Mouse (Mus musculus): ENCODE data around the gene Pla1a. TPM values are rescaled to one million over a fixed set of nuclear protein-coding genes. Genes with fewer than 3 reads are reported as not detected.

Pla1a gene
- polyA plus RNA-seq, 1 experiment = not detected

DNA sequence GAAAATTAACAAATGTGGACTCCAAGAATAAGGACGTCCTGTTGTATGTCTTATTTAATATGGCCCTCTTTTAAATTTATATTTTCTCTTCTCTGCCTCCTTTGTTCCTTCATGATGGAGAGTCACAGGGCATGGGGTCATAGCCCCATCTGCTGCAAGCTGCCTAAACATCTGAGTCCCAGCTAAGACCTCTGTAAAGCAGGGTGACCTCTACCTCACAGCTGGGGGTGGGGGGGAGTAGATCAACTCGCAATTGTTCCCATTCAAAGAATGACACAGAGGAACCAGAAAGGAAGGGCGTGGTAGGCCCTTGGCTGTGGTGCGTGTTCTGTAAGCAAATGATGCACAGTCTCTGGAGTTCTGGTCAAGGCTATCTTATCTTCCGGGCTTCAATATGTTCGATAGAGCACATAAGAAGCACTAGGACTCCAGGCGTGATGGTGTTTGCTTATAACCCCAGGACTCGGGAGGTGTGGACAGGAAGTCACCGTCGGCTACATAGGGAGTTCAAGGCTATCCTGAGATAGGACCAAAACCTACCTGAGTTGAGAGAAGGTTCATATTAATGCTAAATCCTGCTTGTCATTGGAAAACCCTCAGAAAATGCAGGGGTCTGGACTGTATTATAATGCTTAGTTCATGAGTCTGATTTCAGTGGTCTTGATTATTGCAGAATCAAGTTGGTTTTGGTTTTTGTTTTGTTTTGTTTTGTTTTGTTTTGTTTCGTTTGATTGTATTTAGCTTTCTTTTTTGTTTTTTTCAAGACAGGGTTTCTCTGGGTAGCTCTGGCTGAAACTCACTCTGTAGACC is 39.0 kb upstream of the Pla1a start:
- no peak overlapping the region for H3K4me3 ChIP-seq (ENCODE audit: insufficient read depth, low read length)
- no peak for TF ChIP-seq CTCF (IDR thresholded peaks at IDR 0.05; ENCODE audit: low read depth, low read length)
- TF ChIP-seq POLR2A (IDR thresholded peaks at IDR 0.05; ENCODE audit: borderline replicate concordance, low read depth, low read length) = no peak
- no peak overlapping the region for H3K27ac ChIP-seq (ENCODE audit: insufficient read depth, low read depth, low read length)
- H3K4me1 ChIP-seq (ENCODE audit: control insufficient read depth, insufficient read depth, low read length) = peaks cover 15% of the 10 kb centered on the region

DNA sequence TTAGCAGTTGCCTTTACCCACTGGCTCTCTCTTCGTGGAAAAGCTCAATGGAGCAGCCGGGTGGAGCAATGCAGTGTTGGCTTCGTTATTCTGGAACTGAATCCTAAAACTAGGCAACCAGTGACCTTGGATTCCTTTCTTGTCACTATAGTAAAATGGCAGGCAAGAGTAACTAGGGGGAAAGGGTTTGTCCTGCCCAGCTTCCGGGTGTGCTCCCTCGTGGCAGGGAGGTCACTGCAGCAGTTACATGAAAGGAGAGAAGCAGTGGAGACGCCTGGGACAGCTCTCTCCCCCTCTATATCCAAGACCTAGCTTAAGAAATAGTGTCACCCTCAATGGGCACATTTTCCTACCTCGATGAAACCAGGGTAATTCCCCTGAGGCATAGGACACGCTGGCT is 36.5 kb upstream of the Pla1a start:
- peaks cover 4% of the 10 kb centered on the region for H3K4me1 ChIP-seq (ENCODE audit: control insufficient read depth, insufficient read depth, low read length)
- TF ChIP-seq POLR2A (IDR thresholded peaks at IDR 0.05; ENCODE audit: borderline replicate concordance, low read depth, low read length) = no peak
- TF ChIP-seq CTCF (IDR thresholded peaks at IDR 0.05; ENCODE audit: low read depth, low read length) = no peak
- no peak overlapping the region for H3K27ac ChIP-seq (ENCODE audit: insufficient read depth, low read depth, low read length)
- H3K4me3 ChIP-seq (ENCODE audit: insufficient read depth, low read length) = no peak overlapping the region

DNA sequence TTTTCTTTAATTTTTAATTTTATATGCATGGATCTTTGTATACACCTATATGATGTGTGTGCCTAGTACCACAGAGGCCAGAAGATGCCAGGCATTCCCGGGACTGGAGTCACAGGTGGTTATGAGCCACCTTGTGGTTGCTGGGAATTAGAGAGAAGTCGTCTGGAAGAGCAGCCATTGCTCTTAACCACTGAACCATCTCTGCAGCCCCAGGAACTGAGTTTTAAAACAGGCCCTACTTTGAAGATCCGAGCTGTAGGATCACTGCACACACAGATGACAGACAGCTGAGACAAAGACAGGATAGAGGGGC is 35.7 kb upstream of the Pla1a start:
- TF ChIP-seq CTCF (IDR thresholded peaks at IDR 0.05; ENCODE audit: low read depth, low read length) = no peak
- TF ChIP-seq POLR2A (IDR thresholded peaks at IDR 0.05; ENCODE audit: borderline replicate concordance, low read depth, low read length) = no peak
- Histone ChIP-seq H3K4me3 (ENCODE audit: insufficient read depth, low read length) (no peak overlapping the region), H3K4me1 (ENCODE audit: control insufficient read depth, insufficient read depth, low read length) (peaks cover 4% of the 10 kb centered on the region), H3K27ac (ENCODE audit: insufficient read depth, low read depth, low read length) (no peak overlapping the region)

DNA sequence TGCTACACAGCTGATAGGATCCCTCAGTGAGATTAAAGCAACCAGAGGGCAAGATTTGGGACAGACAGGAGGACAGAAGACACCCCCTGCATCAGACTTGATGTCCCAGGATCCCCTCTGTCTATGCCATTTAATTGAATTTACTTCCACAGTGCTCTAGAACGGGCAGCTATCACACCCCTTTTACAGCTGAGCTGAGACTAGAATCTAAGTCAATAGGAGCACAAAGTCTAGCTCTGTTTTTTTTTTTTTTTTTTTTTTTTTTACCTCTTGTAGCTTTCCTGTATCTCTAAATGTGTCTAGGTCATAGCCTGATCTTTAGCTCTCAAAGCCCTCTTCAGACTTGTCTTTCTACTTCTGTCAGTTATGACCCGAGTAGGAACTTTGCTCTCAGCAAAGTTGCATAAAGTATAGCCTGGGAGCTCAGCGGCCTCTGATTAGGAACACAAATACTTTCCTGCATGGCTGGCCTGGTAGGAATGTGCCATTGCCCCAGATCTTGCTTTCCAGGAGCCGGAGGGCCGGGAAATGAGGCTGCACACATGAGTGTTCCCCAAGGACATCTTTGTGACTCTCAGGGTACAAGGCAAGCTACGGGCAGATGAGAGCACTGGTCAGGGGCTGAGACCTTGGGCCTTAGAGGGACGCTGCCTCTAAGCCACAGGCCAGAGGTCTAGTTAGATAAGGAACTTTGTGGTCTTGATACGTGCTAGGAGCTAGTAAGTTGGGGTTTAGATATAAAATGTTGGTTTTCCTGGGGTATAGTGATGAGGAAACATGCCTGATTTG is 35.2 kb upstream of the Pla1a start:
- TF ChIP-seq POLR2A (IDR thresholded peaks at IDR 0.05; ENCODE audit: borderline replicate concordance, low read depth, low read length) (no peak), CTCF (IDR thresholded peaks at IDR 0.05; ENCODE audit: low read depth, low read length) (no peak)
- no peak overlapping the region for H3K27ac ChIP-seq (ENCODE audit: insufficient read depth, low read depth, low read length)
- H3K4me3 ChIP-seq (ENCODE audit: insufficient read depth, low read length) = no peak overlapping the region
- peaks cover 4% of the 10 kb centered on the region for H3K4me1 ChIP-seq (ENCODE audit: control insufficient read depth, insufficient read depth, low read length)

DNA sequence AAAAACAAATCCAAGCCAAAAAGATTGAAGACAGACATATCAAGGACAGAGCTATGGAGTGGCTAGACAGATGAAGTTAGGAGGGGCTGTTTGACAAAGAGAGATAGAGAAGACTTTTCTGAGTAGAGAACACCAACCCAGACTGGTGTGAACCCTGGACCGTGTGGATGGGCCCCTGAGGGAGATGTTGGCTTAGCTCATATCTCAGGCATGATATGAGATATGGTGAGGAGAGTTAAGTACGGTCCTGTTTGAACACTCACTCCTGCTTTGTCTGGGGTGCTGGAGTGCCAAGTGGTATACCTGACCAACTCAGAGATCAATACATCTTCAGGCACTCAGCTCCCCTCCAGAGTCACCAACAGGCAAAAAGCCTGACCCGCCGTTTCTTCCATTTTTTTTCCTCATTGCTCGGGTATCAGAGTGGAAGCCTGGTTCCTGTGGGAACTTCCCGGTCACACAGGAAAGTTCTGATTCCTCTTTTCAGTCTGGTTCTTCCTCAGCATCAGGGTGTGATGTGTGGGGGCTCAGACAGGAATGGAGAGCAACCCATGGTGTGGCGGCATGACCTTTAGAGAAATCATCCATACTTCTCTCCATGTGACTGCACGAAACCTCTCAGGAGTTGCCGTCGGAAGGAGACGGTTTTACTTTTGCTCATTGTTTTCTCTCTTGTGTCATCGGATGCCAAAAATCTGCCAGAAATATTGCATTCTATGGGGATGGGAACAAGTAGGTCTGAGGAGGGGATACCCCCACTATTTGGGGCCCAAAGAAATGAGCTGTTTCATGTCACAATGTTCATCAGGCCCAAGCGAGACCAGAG is 34.4 kb upstream of the Pla1a start:
- Histone ChIP-seq H3K27ac (ENCODE audit: insufficient read depth, low read depth, low read length) (no peak overlapping the region), H3K4me3 (ENCODE audit: insufficient read depth, low read length) (no peak overlapping the region), H3K4me1 (ENCODE audit: control insufficient read depth, insufficient read depth, low read length) (peaks cover 4% of the 10 kb centered on the region)
- TF ChIP-seq POLR2A (IDR thresholded peaks at IDR 0.05; ENCODE audit: borderline replicate concordance, low read depth, low read length) = no peak
- TF ChIP-seq CTCF (IDR thresholded peaks at IDR 0.05; ENCODE audit: low read depth, low read length) = no peak

DNA sequence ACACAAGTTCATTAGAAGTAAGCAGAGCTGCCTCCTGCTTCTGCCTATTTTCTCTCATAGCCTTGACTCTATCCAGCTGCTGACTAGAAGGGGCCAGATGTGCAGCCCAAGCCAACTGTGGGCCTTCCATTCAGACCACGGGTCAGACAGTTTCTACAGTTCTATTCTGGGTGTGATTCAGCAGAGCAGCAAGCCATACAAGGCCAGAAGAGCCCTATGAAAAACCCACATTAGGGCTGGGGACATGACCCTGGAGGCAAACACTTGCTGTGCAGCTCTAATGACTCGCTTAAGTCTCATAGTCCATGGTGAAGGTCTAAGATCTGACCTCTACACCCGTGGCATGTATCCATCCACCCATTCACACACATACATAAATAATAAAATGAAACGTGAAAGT is 33.1 kb upstream of the Pla1a start:
- Histone ChIP-seq H3K27ac (ENCODE audit: insufficient read depth, low read depth, low read length) (no peak overlapping the region), H3K4me1 (ENCODE audit: control insufficient read depth, insufficient read depth, low read length) (peaks cover 5% of the 10 kb centered on the region), H3K4me3 (ENCODE audit: insufficient read depth, low read length) (no peak overlapping the region)
- no peak for TF ChIP-seq CTCF (IDR thresholded peaks at IDR 0.05; ENCODE audit: low read depth, low read length)
- no peak for TF ChIP-seq POLR2A (IDR thresholded peaks at IDR 0.05; ENCODE audit: borderline replicate concordance, low read depth, low read length)

DNA sequence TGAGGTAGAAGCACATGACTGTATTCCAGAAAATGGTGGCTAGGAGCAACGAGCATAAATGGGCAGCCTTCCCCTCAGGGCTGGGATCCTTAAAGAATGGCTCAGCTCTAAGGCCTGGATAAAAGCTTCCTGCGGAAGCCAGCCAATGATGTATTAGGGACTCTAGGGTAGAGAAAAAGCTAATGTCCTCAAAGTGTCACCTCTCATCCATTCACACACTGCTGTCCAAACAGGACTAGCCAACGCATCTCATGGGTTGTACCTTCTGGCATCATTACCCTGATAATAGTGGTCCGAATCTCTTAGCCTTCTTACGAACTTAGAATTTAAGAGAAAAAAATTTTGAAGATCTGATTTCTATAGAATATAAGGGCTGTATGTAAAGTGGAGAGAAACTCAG is 30.4 kb upstream of the Pla1a start:
- H3K4me3 ChIP-seq (ENCODE audit: insufficient read depth, low read length) = no peak overlapping the region
- TF ChIP-seq CTCF (IDR thresholded peaks at IDR 0.05; ENCODE audit: low read depth, low read length) = no peak
- no peak for TF ChIP-seq POLR2A (IDR thresholded peaks at IDR 0.05; ENCODE audit: borderline replicate concordance, low read depth, low read length)
- H3K27ac ChIP-seq (ENCODE audit: insufficient read depth, low read depth, low read length) = no peak overlapping the region
- H3K4me1 ChIP-seq (ENCODE audit: control insufficient read depth, insufficient read depth, low read length) = peaks cover 25% of the 10 kb centered on the region

DNA sequence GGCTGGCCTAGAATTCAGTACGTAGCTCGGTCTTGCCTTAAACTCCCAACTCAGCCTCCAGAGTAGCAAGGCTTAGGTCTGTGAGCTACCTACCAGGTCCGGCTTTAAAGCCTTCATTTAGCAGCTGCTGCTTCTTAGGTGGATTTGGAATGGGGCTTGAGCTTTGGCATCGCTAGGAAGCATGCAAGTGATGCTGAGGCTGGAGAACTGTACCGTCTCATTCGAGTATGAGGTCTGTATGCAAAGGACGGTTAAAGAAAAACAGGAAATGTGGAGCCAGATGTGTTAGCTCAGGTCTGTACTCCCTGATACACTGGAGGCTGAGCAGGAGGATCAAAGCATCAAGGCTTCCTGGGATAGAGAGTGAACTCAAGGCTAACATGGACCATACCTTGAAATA is 29.2 kb upstream of the Pla1a start:
- TF ChIP-seq POLR2A (IDR thresholded peaks at IDR 0.05; ENCODE audit: borderline replicate concordance, low read depth, low read length) (no peak), CTCF (IDR thresholded peaks at IDR 0.05; ENCODE audit: low read depth, low read length) (no peak)
- no peak overlapping the region for H3K4me3 ChIP-seq (ENCODE audit: insufficient read depth, low read length)
- no peak overlapping the region for H3K27ac ChIP-seq (ENCODE audit: insufficient read depth, low read depth, low read length)
- peaks cover 23% of the 10 kb centered on the region for H3K4me1 ChIP-seq (ENCODE audit: control insufficient read depth, insufficient read depth, low read length)

DNA sequence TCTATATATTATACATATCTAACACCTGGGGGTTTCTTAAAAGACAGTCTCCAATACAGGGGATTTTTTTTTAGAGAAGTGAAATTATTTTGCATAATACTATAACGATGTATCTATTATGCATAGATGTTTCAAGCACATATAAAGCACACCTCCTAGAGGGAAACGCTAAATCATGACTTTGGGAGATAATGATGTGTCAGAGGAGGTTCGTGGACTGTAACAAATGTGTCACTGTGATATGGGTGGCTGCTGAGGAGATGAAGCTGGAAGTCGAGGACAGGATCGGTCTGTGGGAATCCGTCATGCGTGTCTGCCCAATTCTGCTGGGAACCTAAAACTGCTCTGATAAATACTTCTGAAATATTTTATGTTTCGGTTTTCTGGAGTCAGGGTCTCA is 28.8 kb upstream of the Pla1a start:
- Histone ChIP-seq H3K27ac (ENCODE audit: insufficient read depth, low read depth, low read length) (no peak overlapping the region), H3K4me1 (ENCODE audit: control insufficient read depth, insufficient read depth, low read length) (peaks cover 24% of the 10 kb centered on the region), H3K4me3 (ENCODE audit: insufficient read depth, low read length) (no peak overlapping the region)
- TF ChIP-seq CTCF (IDR thresholded peaks at IDR 0.05; ENCODE audit: low read depth, low read length) (no peak), POLR2A (IDR thresholded peaks at IDR 0.05; ENCODE audit: borderline replicate concordance, low read depth, low read length) (no peak)

Measured in bone marrow macrophage, adult 2 months (primary cell).